ENCODE assay signal across 19 mouse cellular contexts in the genomic region with DNA sequence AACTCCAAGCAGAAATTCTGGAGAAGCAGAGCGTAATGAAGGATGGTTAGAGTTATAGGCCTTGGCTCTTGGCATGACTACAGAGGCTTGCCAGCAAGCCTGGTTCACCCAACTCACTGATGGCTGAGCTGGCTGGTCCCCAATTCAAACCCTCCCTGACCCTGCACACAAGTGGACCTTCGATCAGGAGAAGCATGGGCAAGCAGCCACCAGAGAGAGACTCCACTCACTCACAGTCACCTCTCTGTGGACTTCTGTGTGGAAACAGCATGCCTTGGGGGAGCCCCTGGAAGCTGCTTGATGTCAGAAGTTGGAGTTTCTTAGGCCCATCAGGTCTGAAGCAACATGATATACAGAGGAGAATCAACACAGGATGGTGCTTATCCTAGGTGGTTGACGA.
"Had no signal": no experiment of that assay in that cellular context is flagged by ENCODE, and none has a peak within 500 bp of the region (broad histone marks: within the 10 kb centered on the region; RNA-seq: fewer than 3 reads in every experiment).

No protein-coding gene starts in this region.

- H3K4me2 ChIP-seq: lung, embryonic 14.5 days; midbrain, embryonic 12.5 days; neural tube, embryonic 13.5 days; neural tube, embryonic 15.5 days had no signal

- DNase-seq: lung, adult 18-20 months; lung, embryonic 14.5 days; lung, postnatal 10 days; lung, postnatal 4 days; midbrain, embryonic 14.5 days; retina, postnatal 1 day; right cerebral cortex, adult 18-20 months; right cerebral cortex, postnatal 25 days; right cerebral cortex, postnatal 4 days; spleen, adult 18-20 months; thymus, adult 18-20 months; thymus, postnatal 14 days; thymus, postnatal 36 days had no signal

- H3K4me1 ChIP-seq: neural tube, embryonic 15.5 days had no signal

- H3K27ac ChIP-seq: midbrain, embryonic 10.5 days; midbrain, embryonic 12.5 days; neural tube, embryonic 13.5 days; neural tube, embryonic 15.5 days had no signal

- H3K36me3 ChIP-seq: midbrain, embryonic 10.5 days; midbrain, embryonic 12.5 days; neural tube, embryonic 13.5 days; neural tube, embryonic 15.5 days had no signal

- H3K9me3 ChIP-seq: midbrain, embryonic 10.5 days; midbrain, embryonic 12.5 days; neural tube, embryonic 13.5 days; neural tube, embryonic 15.5 days had no signal

- H3K4me3 ChIP-seq: midbrain, embryonic 10.5 days; midbrain, embryonic 12.5 days; myocyte; neural tube, embryonic 13.5 days; neural tube, embryonic 15.5 days had no signal

- H3K27me3 ChIP-seq: midbrain, embryonic 12.5 days; neural tube, embryonic 13.5 days; neural tube, embryonic 15.5 days had no signal

- ATAC-seq: midbrain, embryonic 16.5 days had no signal

- H3K9ac ChIP-seq: lung, embryonic 14.5 days; midbrain, embryonic 12.5 days; neural tube, embryonic 13.5 days; neural tube, embryonic 15.5 days had no signal
